Mouse (Mus musculus) retina, postnatal 1 day (tissue): ENCODE results near the gene Arfgap2.

Experiments used
- DNase-seq: peaks from one replicate; pipeline ENCODE4 v3.0.0-alpha.2; 2012

The Arfgap2 gene

GRCm38 (mm10) chr2:91263692-91264660, 798 bp upstream of the Arfgap2 start:
- no peak for DNase-seq

- no peak for DNase-seq
Observed at GRCm38 (mm10) chr2:91268042-91268441, 3.3 kb downstream of the Arfgap2 start.

- no peak for DNase-seq
Observed at GRCm38 (mm10) chr2:91268706-91269105, 3.9 kb downstream of the Arfgap2 start.

- DNase-seq, result no peak
Observed at GRCm38 (mm10) chr2:91269687-91270133, 4.9 kb downstream of the Arfgap2 start.

GRCm38 (mm10) chr2:91278749-91279371, 14.1 kb downstream of the Arfgap2 start:
- peak; percentile 75 for DNase-seq

- DNase-seq, result no peak
Observed at GRCm38 (mm10) chr2:91279372-91279755, 14.6 kb downstream of the Arfgap2 start.

- DNase-seq, result no peak
Observed at GRCm38 (mm10) chr2:91281366-91281765, 16.6 kb downstream of the Arfgap2 start.

GRCm38 (mm10) chr2:91283972-91284371, 19.2 kb downstream of the Arfgap2 start:
- no peak for DNase-seq

GRCm38 (mm10) chr2:91284375-91285199, 19.8 kb downstream of the Arfgap2 start:
- DNase-seq, result no peak

GRCm38 (mm10) chr2:91285885-91286505, 21.2 kb downstream of the Arfgap2 start:
- DNase-seq, result peak; percentile 82

- DNase-seq, result no peak
Observed at GRCm38 (mm10) chr2:91287563-91287962, 22.8 kb downstream of the Arfgap2 start.

GRCm38 (mm10) chr2:91291197-91292007, 26.6 kb downstream of the Arfgap2 start:
- DNase-seq, result no peak

- DNase-seq, result no peak
Observed at GRCm38 (mm10) chr2:91294226-91294625, 29.5 kb downstream of the Arfgap2 start.

GRCm38 (mm10) chr2:91295895-91296294, 31.1 kb downstream of the Arfgap2 start:
- no peak for DNase-seq

- no peak for DNase-seq
Observed at GRCm38 (mm10) chr2:91299156-91299555, 34.4 kb downstream of the Arfgap2 start.

GRCm38 (mm10) chr2:91300784-91301183, 36.0 kb downstream of the Arfgap2 start:
- no peak for DNase-seq

- DNase-seq, result no peak
Observed at GRCm38 (mm10) chr2:91301836-91302235, 37.1 kb downstream of the Arfgap2 start.

GRCm38 (mm10) chr2:91302845-91303244, 38.1 kb downstream of the Arfgap2 start:
- no peak for DNase-seq

- DNase-seq, result no peak
Observed at GRCm38 (mm10) chr2:91305926-91306325, 41.2 kb downstream of the Arfgap2 start.

- no peak for DNase-seq
Observed at GRCm38 (mm10) chr2:91306589-91306988, 41.8 kb downstream of the Arfgap2 start.

GRCm38 (mm10) chr2:91308680-91309079, 43.9 kb downstream of the Arfgap2 start:
- no peak for DNase-seq

- DNase-seq, result no peak
Observed at GRCm38 (mm10) chr2:91309546-91309945, 44.8 kb downstream of the Arfgap2 start.
